Mouse (Mus musculus) spleen, adult 2 months (tissue): ENCODE data around the gene Prr27. TPM values are rescaled to one million over a fixed set of nuclear protein-coding genes. Genes with fewer than 3 reads are reported as not detected.

Source experiments
- DNase-seq, 2 experiments: peaks; one replicate each; pipeline versions ENCODE4 v3.0.0 to v3.0.0-alpha.2; 2012 to 2021; ENCODE audit warnings: low spot score in 2 of 2, low read depth in 1 of 2
- H3K27ac ChIP-seq: fragments of 200-500 bp; 2 replicates; pipeline ENCODE4 v1.5.1; 2012; ENCODE audit warnings: low read length, inconsistent platforms; ENCODE audit not compliant: insufficient read depth
- H3K27me3 ChIP-seq: fragments of 200-500 bp; 2 replicates; pipeline ENCODE4 v1.6.1; 2012; ENCODE audit warnings: mild to moderate bottlenecking, moderate library complexity, low read length, inconsistent platforms; ENCODE audit not compliant: control insufficient read depth, insufficient read depth
- H3K36me3 ChIP-seq: fragments of 200-500 bp; 2 replicates; pipeline ENCODE4 v1.6.1; 2012; ENCODE audit warnings: mild to moderate bottlenecking, low read length, inconsistent platforms; ENCODE audit not compliant: control insufficient read depth, insufficient read depth
- H3K4me1 ChIP-seq: fragments of 200-500 bp; 2 replicates; pipeline ENCODE4 v1.6.1; 2011; ENCODE audit warnings: inconsistent platforms; ENCODE audit not compliant: control insufficient read depth, insufficient read depth, insufficient read length
- H3K4me3 ChIP-seq: fragments of 200-500 bp; 2 replicates; pipeline ENCODE4 v1.5.1; 2011; ENCODE audit warnings: mild to moderate bottlenecking, inconsistent platforms; ENCODE audit not compliant: insufficient read depth, insufficient read length; ENCODE audit errors: extremely low read depth
- CTCF ChIP-seq: fragments of 200-500 bp; IDR thresholded peaks from 2 replicates; pipeline ENCODE4 v1.5.1; 2011; ENCODE audit warnings: mild to moderate bottlenecking, inconsistent platforms; ENCODE audit not compliant: insufficient read depth, insufficient read length, insufficient replicate concordance; ENCODE audit errors: extremely low read depth
- POLR2A ChIP-seq: fragments of 200-500 bp; IDR thresholded peaks from 2 replicates; pipeline ENCODE4 v1.6.1; 2011; ENCODE audit warnings: low read depth, low read length, inconsistent platforms
- WGBS: fragments of 180-500 bp; shearing (Covaris S2); methylation state at CpG from one replicate; pipeline ENCODE4 v1.1.7; 2018; 5-methylcytosine and 5-hydroxymethylcytosine counted together
- polyA plus RNA-seq: library from polyadenylated mRNA; depleted of rRNA; stranded (reverse); fragments of >200 nt; gene quantifications from 2 replicates; pipeline ENCODE4 v1.2.3, GENCODE M21; 2012; rRNA removed

The Prr27 gene
- polyA plus RNA-seq, 1 experiment = not detected

GRCm38 (mm10) chr5:87884729-87885128 is 59.2 kb downstream of the Prr27 start, which contains the start of gene Odam:
TSS of gene Odam (plus strand) at chr5:87885029.
- no peaks in the 10 kb centered on the region for H3K4me1 ChIP-seq
- WGBS = 82% methylated on average over 1 of the region's 1 CpGs

More at GRCm38 (mm10) chr5:87884729-87885128, 59.2 kb downstream of the Prr27 start, which contains the start of gene Odam:
- Histone ChIP-seq H3K27me3 (no peaks in the 10 kb centered on the region), H3K4me3 (no peak within 1 kb of the TSS), H3K27ac (no peak within 1 kb of the TSS), H3K36me3 (no peaks in the 10 kb centered on the region)
- no peak for TF ChIP-seq POLR2A
- no peak for TF ChIP-seq CTCF
- DNase-seq = no peak

Other genes starting within 250 kb of the Prr27 start
- gene Sult1e1, start 234.1 kb upstream of the Prr27 start, polyA plus RNA-seq = not detected in 2 replicates
- not detected in 2 replicates for gene Csn1s1, start 159.5 kb upstream of the Prr27 start, polyA plus RNA-seq
- gene Csn2, start 126.1 kb upstream of the Prr27 start, polyA plus RNA-seq = 0.11 TPM in 1 of 2 replicates, not detected in the other
- not detected in 2 replicates for gene Csn1s2a, start 51.1 kb upstream of the Prr27 start, polyA plus RNA-seq
- not detected in 2 replicates for gene Csn1s2b, start 17.6 kb upstream of the Prr27 start, polyA plus RNA-seq
- gene Odam, start 59.3 kb downstream of the Prr27 start, polyA plus RNA-seq = not detected in 2 replicates
- gene Csn3, start 99.9 kb downstream of the Prr27 start, polyA plus RNA-seq = not detected in 2 replicates
- not detected in 2 replicates for gene 2310003L06Rik, start 143.8 kb downstream of the Prr27 start, polyA plus RNA-seq
- not detected in 2 replicates for gene Gm28434, start 143.8 kb downstream of the Prr27 start, polyA plus RNA-seq
- not detected in 2 replicates for gene Cabs1, start 153.8 kb downstream of the Prr27 start, polyA plus RNA-seq
- not detected in 2 replicates for gene Smr3a, start 176.9 kb downstream of the Prr27 start, polyA plus RNA-seq